Comparison of ENCODE assay signal across 18 mouse cellular contexts in genomic region chr1:61208386-61208785, GRCm38 (mm10).
A peak's percentile ranks its signal among the peaks of the same experiment; 100 is the strongest.
DNase-seq lines count a peak whose midpoint lies in the region; ATAC-seq and TF ChIP-seq lines count a peak whose summit lies in the region.
"Had no signal": no experiment of that assay in that cellular context is flagged by ENCODE, and none has a peak within 500 bp of the region (broad histone marks: within the 10 kb centered on the region; RNA-seq: fewer than 3 reads in every experiment).

No protein-coding gene starts in this region.

- 45% methylated on average over 1 of the region's 1 CpGs for WGBS in hindbrain, postnatal 0 days
- WGBS in hindbrain, embryonic 16.5 days = 52% methylated on average over 1 of the region's 1 CpGs
- 70% methylated on average over 1 of the region's 1 CpGs for WGBS in stomach, postnatal 0 days

- H3K9me3 ChIP-seq in hindbrain, postnatal 0 days (ENCODE audit: low read length) = no peaks in the 10 kb centered on the region
- H3K9me3 ChIP-seq in hindbrain, embryonic 16.5 days (ENCODE audit: control insufficient read depth, low read length) = no peaks in the 10 kb centered on the region
- H3K9me3 ChIP-seq in stomach, postnatal 0 days (ENCODE audit: control insufficient read depth, low read length) = no peaks in the 10 kb centered on the region
- H3K9me3 ChIP-seq: embryonic facial prominence, embryonic 10.5 days; embryonic facial prominence, embryonic 12.5 days; forebrain, embryonic 13.5 days; forebrain, embryonic 15.5 days had no signal

- ATAC-seq in hindbrain, postnatal 0 days = no peak
- no peak for ATAC-seq in hindbrain, embryonic 16.5 days
- no peak for ATAC-seq in stomach, postnatal 0 days (ENCODE audit: low FRiP score, low TSS enrichment)
- ATAC-seq: forebrain, embryonic 13.5 days; forebrain, embryonic 15.5 days had no signal

- no peaks in the 10 kb centered on the region for H3K27me3 ChIP-seq in hindbrain, postnatal 0 days (ENCODE audit: insufficient read depth, low read length)
- no peaks in the 10 kb centered on the region for H3K27me3 ChIP-seq in hindbrain, embryonic 16.5 days (replicated peaks; ENCODE audit: control insufficient read depth, insufficient read depth, low read length)
- no peaks in the 10 kb centered on the region for H3K27me3 ChIP-seq in stomach, postnatal 0 days (ENCODE audit: control insufficient read depth, insufficient read depth, low read length)
- H3K27me3 ChIP-seq: embryonic facial prominence, embryonic 12.5 days; forebrain, embryonic 13.5 days; forebrain, embryonic 15.5 days had no signal

- 0 out of 2 replicates have a peak, but pooled peaks cover 2% of the 10 kb centered on the region for H3K4me1 ChIP-seq in hindbrain, postnatal 0 days (ENCODE audit: insufficient read depth, low read length)
- H3K4me1 ChIP-seq in hindbrain, embryonic 16.5 days (ENCODE audit: control insufficient read depth, insufficient read depth, low read depth, low read length) = peaks cover 4% of the 10 kb centered on the region
- H3K4me1 ChIP-seq in stomach, postnatal 0 days (replicated peaks; ENCODE audit: control insufficient read depth, insufficient read depth) = no peaks in the 10 kb centered on the region

- TF ChIP-seq POLR2A in brain, embryonic 14.5 days (IDR thresholded peaks at IDR 0.05; ENCODE audit: borderline replicate concordance, extremely low read depth, insufficient read depth, insufficient read length, poor library complexity, severe bottlenecking) = no peak

- no peak overlapping the region for H3K9ac ChIP-seq in hindbrain, postnatal 0 days (replicated peaks; ENCODE audit: low read length)
- no peak overlapping the region for H3K9ac ChIP-seq in hindbrain, embryonic 16.5 days (ENCODE audit: low read depth, low read length)
- H3K9ac ChIP-seq in stomach, postnatal 0 days (ENCODE audit: low read length) = no peak overlapping the region
- H3K9ac ChIP-seq: embryonic facial prominence, embryonic 12.5 days; forebrain, embryonic 13.5 days; forebrain, embryonic 15.5 days had no signal

- no peak for TF ChIP-seq CTCF in hindbrain, postnatal 0 days (IDR thresholded peaks at IDR 0.05; ENCODE audit: low read depth)
- no peak for TF ChIP-seq CTCF in brain, embryonic 14.5 days (IDR thresholded peaks at IDR 0.05; ENCODE audit: borderline replicate concordance, extremely low read depth, insufficient read depth, insufficient read length)
- TF ChIP-seq CTCF in stomach, postnatal 0 days (IDR thresholded peaks at IDR 0.05; ENCODE audit: low read depth) = no peak

- H3K4me2 ChIP-seq in hindbrain, postnatal 0 days (ENCODE audit: low read depth, low read length) = no peak overlapping the region
- no peak overlapping the region for H3K4me2 ChIP-seq in hindbrain, embryonic 16.5 days (ENCODE audit: low read length)
- H3K4me2 ChIP-seq in stomach, postnatal 0 days (replicated peaks; ENCODE audit: low read depth) = no peak overlapping the region
- H3K4me2 ChIP-seq: embryonic facial prominence, embryonic 12.5 days; forebrain, embryonic 13.5 days; forebrain, embryonic 15.5 days had no signal

- H3K36me3 ChIP-seq in hindbrain, postnatal 0 days (ENCODE audit: insufficient read depth, low read length) = no peaks in the 10 kb centered on the region
- no peaks in the 10 kb centered on the region for H3K36me3 ChIP-seq in hindbrain, embryonic 16.5 days (ENCODE audit: control insufficient read depth, insufficient read depth, low read length)
- no peaks in the 10 kb centered on the region for H3K36me3 ChIP-seq in stomach, postnatal 0 days (ENCODE audit: control insufficient read depth, insufficient read depth, low read length)
- H3K36me3 ChIP-seq: embryonic facial prominence, embryonic 10.5 days; embryonic facial prominence, embryonic 12.5 days; forebrain, embryonic 15.5 days had no signal

- no peak overlapping the region for H3K4me3 ChIP-seq in hindbrain, postnatal 0 days (ENCODE audit: low read length)
- H3K4me3 ChIP-seq in hindbrain, embryonic 16.5 days (ENCODE audit: low read length) = no peak overlapping the region
- no peak overlapping the region for H3K4me3 ChIP-seq in stomach, postnatal 0 days (ENCODE audit: low read depth, low read length)
- H3K4me3 ChIP-seq: embryonic facial prominence, embryonic 10.5 days; embryonic facial prominence, embryonic 12.5 days; forebrain, embryonic 13.5 days; forebrain, embryonic 15.5 days had no signal

- DNase-seq in hindbrain, postnatal 0 days (ENCODE audit: low spot score) = peak; percentile 10
- peak; percentile 62 for DNase-seq in brain, embryonic 14.5 days (ENCODE audit: low read depth)
- DNase-seq in retina, embryonic 14.5 days (ENCODE audit: low spot score) = peak; percentile 18
- DNase-seq in urinary bladder, postnatal 36 days (ENCODE audit: low spot score in 2 of 2) = no peak
- DNase-seq in stomach, postnatal 0 days (ENCODE audit: low spot score) = no peak
- DNase-seq: adrenal gland, adult 2 months; adrenal gland, postnatal 10 days; adrenal gland, postnatal 25 days; cerebellum, adult 11-12 months; cerebellum, adult 2 months; cerebellum, adult 9-10 months; cerebellum, postnatal 10 days; cerebellum, postnatal 25 days had no signal

- H3K27ac ChIP-seq in hindbrain, postnatal 0 days = no peak overlapping the region
- no peak overlapping the region for H3K27ac ChIP-seq in hindbrain, embryonic 16.5 days (ENCODE audit: low read depth, low read length)
- H3K27ac ChIP-seq in stomach, postnatal 0 days (replicated peaks) = no peak overlapping the region
- H3K27ac ChIP-seq: embryonic facial prominence, embryonic 10.5 days; embryonic facial prominence, embryonic 12.5 days; forebrain, embryonic 13.5 days; forebrain, embryonic 15.5 days had no signal

- TF ChIP-seq EP300 in stomach, postnatal 0 days (optimal IDR thresholded peaks at IDR 0.05) = no peak

Comparison
In these comparisons a context has a peak if more than half of its experiments do, and no peak if none do; other contexts are left out.
1. DNase-seq: peak in hindbrain, postnatal 0 days (single experiment), brain, embryonic 14.5 days (single experiment) and retina, embryonic 14.5 days (single experiment); none in urinary bladder, postnatal 36 days (0 of 2) and stomach, postnatal 0 days (single experiment).